Mouse (Mus musculus): ENCODE measurements at regions not wholly inside any gene's neighbourhood (a gene's known extent, or its start where the extent isn't known, plus 50 kb on each side); places are given as distances from the start of the nearest gene placed in this dataset.

DNA sequence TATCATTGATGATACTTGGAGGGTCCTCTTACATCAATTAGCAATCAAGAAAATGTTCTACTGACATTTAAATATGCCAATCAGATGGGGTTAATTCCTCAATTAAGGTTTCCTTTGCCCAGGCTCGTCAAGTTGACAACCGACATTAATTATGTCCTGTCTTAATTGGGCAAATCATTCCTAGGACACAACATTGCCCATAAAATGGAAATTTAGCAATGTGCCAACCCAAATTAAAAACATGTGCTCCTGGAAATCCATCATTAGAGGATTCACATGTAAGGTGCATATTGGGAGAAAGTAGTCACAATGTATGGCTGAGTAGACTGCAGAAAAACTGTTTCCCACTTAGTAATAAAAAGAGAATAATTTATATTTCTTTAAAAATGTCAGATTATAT, 483.6 kb upstream of the B430305J03Rik start:
- no peak for DNase-seq

DNA sequence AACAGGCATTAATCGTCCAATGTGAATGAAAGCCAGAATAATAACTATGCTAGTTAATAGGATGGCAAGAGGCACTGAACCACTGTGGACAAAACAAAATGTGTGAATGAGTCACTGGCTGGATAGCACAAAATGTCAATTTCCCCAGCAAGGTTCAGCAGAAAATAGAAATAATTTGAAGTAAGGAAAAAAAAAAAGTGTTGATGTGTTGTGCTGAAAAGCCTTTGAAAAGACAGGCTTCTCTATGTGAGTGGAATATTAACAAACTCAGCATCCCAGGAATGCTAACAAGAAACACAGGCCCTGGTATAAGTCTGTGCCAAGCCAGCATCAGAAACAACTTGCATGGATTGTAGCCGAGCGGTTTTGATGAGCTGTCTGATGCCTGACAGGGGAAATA, 481.0 kb upstream of the B430305J03Rik start:
- DNase-seq, result peak; percentile 9

DNA sequence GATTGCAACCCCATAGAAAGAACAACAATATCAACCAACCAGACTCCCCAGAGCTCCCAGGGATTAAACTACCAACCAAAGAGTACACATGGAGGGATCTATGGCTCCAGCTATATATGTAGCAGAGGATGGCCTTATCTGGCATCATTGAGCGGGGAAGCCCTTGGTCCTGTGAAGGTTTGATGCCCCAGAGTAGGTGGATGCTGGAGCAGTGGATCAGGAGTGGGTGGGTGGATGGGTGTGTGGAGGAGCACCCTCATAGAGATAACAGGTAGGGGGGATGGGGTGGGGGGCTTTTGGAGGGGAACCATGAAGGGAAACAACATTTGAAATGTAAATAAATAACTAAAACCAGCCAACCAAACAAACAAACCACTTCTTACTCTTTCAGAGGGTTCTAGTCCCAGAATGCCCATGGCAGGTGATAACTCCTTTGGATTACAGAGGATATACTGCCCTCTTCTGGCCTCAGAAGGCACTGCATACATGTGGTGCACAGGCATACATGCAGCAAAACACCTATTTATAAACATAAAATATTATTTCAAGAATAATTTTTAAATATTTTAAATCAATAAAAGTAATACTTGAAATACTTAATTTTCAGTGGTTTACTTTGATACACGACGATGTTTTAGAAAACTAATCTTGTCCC, 473.7 kb upstream of the B430305J03Rik start:
- DNase-seq, result no peak

DNA sequence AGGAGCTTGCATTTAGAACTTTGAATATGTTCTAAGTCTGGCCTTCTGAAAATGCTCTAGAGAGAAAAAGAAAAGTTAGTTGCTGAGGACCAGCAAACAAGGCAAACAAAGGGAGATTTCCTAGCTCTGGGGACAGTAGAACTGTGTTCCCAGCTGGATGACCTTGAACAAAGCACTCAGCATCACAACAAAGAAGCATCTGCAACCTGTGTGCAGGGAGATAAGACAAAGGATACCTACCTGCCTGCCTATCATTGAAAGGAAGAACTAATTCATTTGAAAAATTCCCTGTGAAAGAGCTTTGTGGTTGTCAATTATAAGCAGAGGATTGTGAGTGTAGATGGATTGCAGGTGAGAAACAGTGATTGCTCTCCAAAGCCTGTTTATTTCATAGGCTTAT, 451.1 kb upstream of the B430305J03Rik start:
- DNase-seq, result no peak

DNA sequence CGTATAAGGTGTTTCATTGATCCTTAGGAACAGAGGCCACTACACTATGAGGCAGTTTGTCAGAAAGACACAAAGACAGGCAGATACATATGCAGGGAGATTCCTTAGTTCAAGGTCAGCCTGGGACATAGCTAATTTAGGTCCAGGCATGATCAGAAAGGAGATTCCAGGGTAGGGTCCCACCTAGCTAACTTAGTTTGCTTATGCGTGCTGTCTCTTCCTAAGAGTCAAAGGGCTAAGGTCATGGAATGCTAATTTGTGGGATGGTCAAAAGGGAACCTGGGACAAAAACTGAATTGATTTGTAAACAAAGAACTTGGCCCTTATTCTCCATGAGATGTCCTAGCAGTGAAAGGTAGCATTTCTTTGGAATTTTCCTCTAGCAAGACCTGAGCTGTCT, 430.3 kb upstream of the B430305J03Rik start:
- no peak for DNase-seq

DNA sequence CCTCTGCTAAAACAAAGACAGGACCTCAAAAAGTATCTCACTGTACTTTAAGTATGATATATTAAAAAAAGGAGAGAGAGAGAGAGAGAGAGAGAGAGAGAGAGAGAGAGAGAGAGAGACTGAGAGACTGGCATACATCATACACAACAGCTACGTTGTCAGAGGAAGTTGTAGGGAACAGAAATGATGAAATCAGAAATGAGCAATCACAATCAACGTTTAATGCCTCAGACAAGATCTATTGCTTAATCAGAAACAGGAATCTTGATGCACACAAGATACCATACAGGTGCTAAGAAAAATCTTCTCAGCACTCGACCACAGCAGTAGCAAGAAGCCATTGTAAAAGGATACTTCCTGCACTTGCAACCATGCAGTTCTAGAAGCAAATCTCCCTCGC, 424.9 kb upstream of the B430305J03Rik start:
- DNase-seq, result no peak
